Mouse (Mus musculus) megakaryocyte progenitor cell, adult 5-6 weeks (primary cell): Measurements from ENCODE around the gene Myadml2. TPM values are rescaled to one million over a fixed set of nuclear protein-coding genes. Genes with fewer than 3 reads are reported as not detected.

Source experiments
- ATAC-seq: replicated peaks from 2 replicates; pipeline ENCODE4 v1.8.0; 2016; ENCODE audit warnings: mild to moderate bottlenecking, moderate TSS enrichment, inconsistent platforms; ENCODE audit not compliant: poor library complexity
- total RNA-seq, 2 experiments: library from RNA; stranded (forward) in 1 of 2; stranded (reverse) in 1 of 2; fragments of 157-497, 149-512 nt in 1 of 2; fragments of 200-1000 nt in 1 of 2; gene quantifications; 2 replicates each; pipeline versions ENCODE4 v1.2.3 to v1.2.4; 2015 to 2017

Myadml2 gene
- total RNA-seq, 2 experiments from 2014 or later: 1.3 to 4.0 TPM

- ATAC-seq: no peak
Observed at GRCm38 (mm10) chr11:120661076-120661460, 13.1 kb upstream of the Myadml2 start, which contains the start of gene Notum. Notum (minus strand) TSS chr11:120661175.

- ATAC-seq: 0 out of 2 replicates have a peak, but pooled peaks have one; percentile 8
Observed at GRCm38 (mm10) chr11:120660301-120661075, 12.5 kb upstream of the Myadml2 start.

GRCm38 (mm10) chr11:120659509-120660300, 11.7 kb upstream of the Myadml2 start:
- ATAC-seq: no peak

GRCm38 (mm10) chr11:120658876-120659410, 11.0 kb upstream of the Myadml2 start:
- peak; percentile 80 for ATAC-seq

- no peak for ATAC-seq
Observed at GRCm38 (mm10) chr11:120657301-120657700, 9.3 kb upstream of the Myadml2 start.

GRCm38 (mm10) chr11:120654741-120655140, 6.8 kb upstream of the Myadml2 start:
- ATAC-seq: no peak

GRCm38 (mm10) chr11:120651872-120652271, 3.9 kb upstream of the Myadml2 start:
- peak; percentile 51; the same call in 1 of the 2 replicates for ATAC-seq

GRCm38 (mm10) chr11:120647047-120647830, 719 bp downstream of the Myadml2 start:
- no peak for ATAC-seq

GRCm38 (mm10) chr11:120643601-120643987, 4.4 kb downstream of the Myadml2 start, which contains the start of gene Pycr1:
Pycr1 (minus strand) TSS chr11:120643769.
- ATAC-seq: peak; percentile 96

- peak; percentile 17 for ATAC-seq
Observed at GRCm38 (mm10) chr11:120642939-120643600, 4.9 kb downstream of the Myadml2 start.

GRCm38 (mm10) chr11:120641869-120642268, 6.1 kb downstream of the Myadml2 start:
- ATAC-seq: peak; percentile 9; the same call in 1 of the 2 replicates

GRCm38 (mm10) chr11:120641255-120641654, 6.7 kb downstream of the Myadml2 start:
- ATAC-seq: no peak

- no peak for ATAC-seq
Observed at GRCm38 (mm10) chr11:120634810-120635209, 13.1 kb downstream of the Myadml2 start.

- ATAC-seq: peak; percentile 51
Observed at GRCm38 (mm10) chr11:120633520-120634343, 14.2 kb downstream of the Myadml2 start, which contains the start of gene Mafg. Mafg (minus strand) TSS chr11:120633600.

GRCm38 (mm10) chr11:120632559-120633519, 15.1 kb downstream of the Myadml2 start:
- ATAC-seq: peak; percentile 27

- ATAC-seq: no peak
Observed at GRCm38 (mm10) chr11:120631726-120632448, 16.1 kb downstream of the Myadml2 start.
